7 mouse cellular contexts compared by ENCODE assay signal in the genomic region with DNA sequence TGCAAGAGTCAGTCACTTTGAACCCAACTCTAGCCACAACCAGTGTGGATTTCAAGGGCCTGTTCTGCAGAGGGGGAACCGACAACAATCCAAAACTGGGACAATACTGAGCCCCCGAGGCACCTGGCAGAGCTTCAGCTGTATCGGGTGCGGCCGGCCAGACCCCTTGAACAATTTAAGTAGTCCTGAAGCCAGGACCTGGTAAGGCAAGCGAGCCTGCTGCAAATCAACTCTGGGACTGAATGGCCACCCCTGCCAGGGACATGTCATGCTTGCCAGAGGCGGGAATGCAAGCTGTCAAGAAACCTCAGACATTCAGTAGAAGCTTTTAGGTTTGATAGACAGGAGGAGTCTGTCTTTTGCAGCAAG. TPM values are rescaled to one million over a fixed set of nuclear protein-coding genes. Genes with fewer than 3 reads are reported as not detected.
DNase-seq lines count a peak whose midpoint lies in the region; ATAC-seq lines count a peak whose summit lies in the region.

No protein-coding gene starts in this region.

- H3K36me3 ChIP-seq in heart, embryonic 16.5 days (ENCODE audit: control insufficient read depth, insufficient read depth), result no peaks in the 10 kb centered on the region
- no peaks in the 10 kb centered on the region for H3K36me3 ChIP-seq in liver, embryonic 13.5 days

- no peak for ATAC-seq in heart, embryonic 16.5 days (replicated peaks; ENCODE audit: extremely low read depth, insufficient read depth, low FRiP score)
- ATAC-seq in liver, embryonic 13.5 days (ENCODE audit: low read depth), result no peak

- peaks cover 31% of the 10 kb centered on the region for H3K4me1 ChIP-seq in heart, embryonic 16.5 days (ENCODE audit: control insufficient read depth, insufficient read depth, low read length)
- H3K4me1 ChIP-seq in liver, embryonic 13.5 days (replicated peaks), result peaks cover 15% of the 10 kb centered on the region

- peak overlapping the region; percentile 91 for H3K4me2 ChIP-seq in heart, embryonic 16.5 days (ENCODE audit: low read depth, low read length)
- peak overlapping the region; percentile 71 for H3K4me2 ChIP-seq in liver, embryonic 13.5 days

- H3K27ac ChIP-seq in heart, embryonic 16.5 days (ENCODE audit: low read length), result peak overlapping the region; percentile 98
- no peak overlapping the region for H3K27ac ChIP-seq in liver, embryonic 13.5 days

- WGBS in heart, embryonic 16.5 days, result 9% methylated on average over 7 of the region's 7 CpGs
- 34% methylated on average over 7 of the region's 7 CpGs for WGBS in liver, embryonic 13.5 days (ENCODE audit: insufficient replicate concordance)

- H3K9me3 ChIP-seq in heart, embryonic 16.5 days (replicated peaks; ENCODE audit: control insufficient read depth, low read length), result no peaks in the 10 kb centered on the region
- no peaks in the 10 kb centered on the region for H3K9me3 ChIP-seq in liver, embryonic 13.5 days (replicated peaks)

- no peaks in the 10 kb centered on the region for H3K27me3 ChIP-seq in heart, embryonic 16.5 days (ENCODE audit: control insufficient read depth, insufficient read depth, low read length)
- H3K27me3 ChIP-seq in liver, embryonic 13.5 days, result peaks cover 67% of the 10 kb centered on the region

- peak; percentile 38 for DNase-seq in retina, embryonic 14.5 days (ENCODE audit: low spot score)
- DNase-seq in retina, postnatal 1 day, result no peak
- DNase-seq in cerebellum, postnatal 25 days, result peak; percentile 66
- DNase-seq in liver, embryonic 13.5 days, result no peak
- DNase-seq in frontal cortex, postnatal 25 days (ENCODE audit: low spot score in 2 of 2), result no peak
- DNase-seq in urinary bladder, postnatal 25 days (ENCODE audit: low spot score), result no peak

- peak overlapping the region; percentile 100 for H3K9ac ChIP-seq in heart, embryonic 16.5 days (ENCODE audit: low read length)
- H3K9ac ChIP-seq in liver, embryonic 13.5 days, result no peak overlapping the region

- H3K4me3 ChIP-seq in heart, embryonic 16.5 days (ENCODE audit: low read length), result peak overlapping the region; percentile 81
- H3K4me3 ChIP-seq in liver, embryonic 13.5 days (replicated peaks), result peak overlapping the region; percentile 62

RNA-seq across cellular contexts. Expression of a gene that starts 1.2 kb away (rescaled TPM):
- 3.0 and 3.2 TPM in 2 replicates for polyA plus RNA-seq in heart, embryonic 16.5 days (2015; fragmentation: Nextera tagmentation; extraction: Ambion mirVana)
- 0.12 TPM in 2 replicates for polyA plus RNA-seq in liver, embryonic 13.5 days (2015; fragmentation: Nextera tagmentation; extraction: Ambion mirVana)

Comparison
In these comparisons a context has a peak if more than half of its experiments do, and no peak if none do; other contexts are left out.
1. DNase-seq: peak in retina, embryonic 14.5 days (single experiment) and cerebellum, postnatal 25 days (2 of 2); none in retina, postnatal 1 day (single experiment), liver, embryonic 13.5 days (single experiment), frontal cortex, postnatal 25 days (0 of 2) and urinary bladder, postnatal 25 days (single experiment).